Mouse (Mus musculus) C2C12 (cell line): ENCODE results near the gene Lpp.

ENCODE experiments used
- CEBPB ChIP-seq: IDR thresholded peaks from one replicate; pipeline ENCODE4 v1.6.1; 2011; ENCODE audit warnings: low read depth, mild to moderate bottlenecking, control low read depth, moderate library complexity
- CTCF ChIP-seq: IDR thresholded peaks from one replicate; pipeline ENCODE4 v1.5.1; 2011; ENCODE audit not compliant: control insufficient read depth, insufficient read depth, insufficient read length
- MAX ChIP-seq: IDR thresholded peaks from one replicate; pipeline ENCODE4 v1.6.1; 2011; ENCODE audit warnings: mild to moderate bottlenecking, control low read depth
- MYOD1 ChIP-seq: IDR thresholded peaks from one replicate; pipeline ENCODE4 v1.6.1; 2011; ENCODE audit warnings: low read depth; ENCODE audit not compliant: control insufficient read depth, insufficient read length
- MYOG ChIP-seq: IDR thresholded peaks from one replicate; pipeline ENCODE4 v1.6.1; 2011; ENCODE audit not compliant: control insufficient read depth, insufficient read length; ENCODE audit errors: extremely low read depth
- USF1 ChIP-seq: IDR thresholded peaks from one replicate; pipeline ENCODE4 v1.6.1; 2011; ENCODE audit warnings: low read depth, mild to moderate bottlenecking, control low read depth, moderate library complexity

GRCm38 (mm10) chr16:24476911-24477401, 83.6 kb downstream of the Lpp start:
- no peak for TF ChIP-seq USF1
- TF ChIP-seq CTCF = no peak
- no peak for TF ChIP-seq MYOD1
- no peak for TF ChIP-seq MYOG
- no peak for TF ChIP-seq MAX
- TF ChIP-seq CEBPB = no peak
